Mouse (Mus musculus): ENCODE data around the gene A3galt2.

DNA sequence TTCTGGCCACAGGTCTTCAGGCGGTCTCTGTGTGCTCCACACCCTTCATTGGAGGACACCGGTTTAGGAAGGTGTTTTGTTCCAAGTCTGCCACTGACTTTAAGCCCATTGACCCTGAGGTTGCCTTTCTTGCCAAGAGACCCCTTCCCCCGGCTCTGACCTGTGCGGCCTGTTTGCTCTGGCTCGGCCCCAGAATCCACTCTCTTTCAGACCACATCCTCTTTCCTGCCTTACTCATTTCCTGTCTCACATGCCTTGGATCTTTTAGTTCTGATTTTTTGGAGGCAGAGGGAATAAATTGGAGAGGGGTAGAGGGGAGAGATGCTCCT is 25.5 kb upstream of the A3galt2 start:
- no peak for TF ChIP-seq CTCF (IDR thresholded peaks at IDR 0.05; ENCODE audit: control insufficient read depth, insufficient read depth, insufficient replicate concordance, low read depth, low read length)
- TF ChIP-seq POLR2A (IDR thresholded peaks at IDR 0.05; ENCODE audit: control insufficient read depth, low read depth, low read length) = no peak
